Mouse (Mus musculus): Measurements from ENCODE around the gene Pigyl. TPM values are rescaled to one million over a fixed set of nuclear protein-coding genes. Genes with fewer than 3 reads are reported as not detected.
A peak's percentile ranks its signal among the peaks of the same experiment; 100 is the strongest.

Gene Pigyl
- polyA plus RNA-seq, 1 experiment, result 62.4 TPM

- TF ChIP-seq POLR2A (IDR thresholded peaks at IDR 0.05; ENCODE audit: borderline replicate concordance, extremely low read depth, insufficient read depth, insufficient read length, poor library complexity, severe bottlenecking), result no peak
- no peak for TF ChIP-seq CTCF (IDR thresholded peaks at IDR 0.05; ENCODE audit: borderline replicate concordance, extremely low read depth, insufficient read depth, insufficient read length)
These were observed 6.3 kb downstream of the Pigyl start for GRCm38 (mm10) chr9:22162912-22163311.

GRCm38 (mm10) chr9:22164711-22165668 lies 8.3 kb downstream of the Pigyl start:
- DNase-seq (ENCODE audit: low read depth), result peak; percentile 83
- TF ChIP-seq POLR2A (IDR thresholded peaks at IDR 0.05; ENCODE audit: borderline replicate concordance, extremely low read depth, insufficient read depth, insufficient read length, poor library complexity, severe bottlenecking) (peak; percentile 67; the same call in 1 of the 2 replicates), CTCF (IDR thresholded peaks at IDR 0.05; ENCODE audit: borderline replicate concordance, extremely low read depth, insufficient read depth, insufficient read length) (no peak)

More at GRCm38 (mm10) chr9:22162912-22163311, 6.3 kb downstream of the Pigyl start:
- no peak for DNase-seq (ENCODE audit: low read depth)

- no peak for TF ChIP-seq POLR2A (IDR thresholded peaks at IDR 0.05; ENCODE audit: borderline replicate concordance, extremely low read depth, insufficient read depth, insufficient read length, poor library complexity, severe bottlenecking)
- no peak for TF ChIP-seq CTCF (IDR thresholded peaks at IDR 0.05; ENCODE audit: borderline replicate concordance, extremely low read depth, insufficient read depth, insufficient read length)
- DNase-seq (ENCODE audit: low read depth), result no peak
These were observed 9.3 kb downstream of the Pigyl start for GRCm38 (mm10) chr9:22165964-22166363.

DNA sequence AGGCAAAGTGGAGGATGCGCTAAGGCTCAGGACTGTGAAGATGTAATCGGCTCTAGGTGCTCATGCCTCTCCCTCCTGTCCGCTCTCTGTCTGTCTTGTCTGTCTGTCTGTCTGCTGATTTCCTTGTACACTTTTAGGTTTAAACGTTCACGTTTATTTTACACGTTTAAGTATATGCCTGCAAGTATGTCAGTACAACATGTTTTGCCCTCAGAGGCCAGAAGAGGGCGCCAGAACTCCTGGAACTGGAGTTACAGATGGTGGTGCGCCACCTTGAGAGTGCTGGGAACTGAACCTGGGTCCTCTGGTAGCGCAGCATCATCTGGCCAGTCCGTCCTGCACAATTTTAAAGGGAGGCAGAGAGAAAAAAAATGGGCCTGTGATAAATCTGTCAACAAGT lies 10.0 kb downstream of the Pigyl start:
- DNase-seq (ENCODE audit: low read depth), result no peak

GRCm38 (mm10) chr9:22167751-22168150 lies 11.1 kb downstream of the Pigyl start:
- TF ChIP-seq POLR2A (IDR thresholded peaks at IDR 0.05; ENCODE audit: borderline replicate concordance, extremely low read depth, insufficient read depth, insufficient read length, poor library complexity, severe bottlenecking) (no peak), CTCF (IDR thresholded peaks at IDR 0.05; ENCODE audit: borderline replicate concordance, extremely low read depth, insufficient read depth, insufficient read length) (no peak)
- no peak for DNase-seq (ENCODE audit: low read depth)

More for the DNA sequence above, 10.0 kb downstream of the Pigyl start:
- TF ChIP-seq POLR2A (IDR thresholded peaks at IDR 0.05; ENCODE audit: borderline replicate concordance, extremely low read depth, insufficient read depth, insufficient read length, poor library complexity, severe bottlenecking) (no peak), CTCF (IDR thresholded peaks at IDR 0.05; ENCODE audit: borderline replicate concordance, extremely low read depth, insufficient read depth, insufficient read length) (no peak)

DNA sequence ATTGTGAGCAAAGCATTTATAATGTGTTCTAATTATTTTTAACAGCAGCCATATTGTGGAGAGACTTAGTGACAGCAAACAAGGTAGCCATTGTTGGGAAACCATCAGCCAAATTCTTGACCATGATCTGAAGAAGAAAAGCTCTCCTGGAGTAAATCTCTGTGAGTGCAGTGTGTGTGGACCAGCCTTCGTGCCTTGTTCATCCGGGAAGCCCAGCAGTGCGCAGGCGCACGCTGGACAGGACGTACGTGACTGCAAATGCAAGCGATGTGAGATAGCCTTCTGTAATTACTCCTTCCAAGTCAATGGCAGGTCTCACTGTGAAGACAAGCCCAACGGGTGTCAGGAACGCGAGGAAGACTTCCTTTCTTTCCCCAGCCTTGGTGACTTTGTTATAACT lies 12.7 kb downstream of the Pigyl start:
- TF ChIP-seq POLR2A (IDR thresholded peaks at IDR 0.05; ENCODE audit: borderline replicate concordance, extremely low read depth, insufficient read depth, insufficient read length, poor library complexity, severe bottlenecking) (no peak), CTCF (IDR thresholded peaks at IDR 0.05; ENCODE audit: borderline replicate concordance, extremely low read depth, insufficient read depth, insufficient read length) (no peak)
- no peak for DNase-seq (ENCODE audit: low read depth)

DNA sequence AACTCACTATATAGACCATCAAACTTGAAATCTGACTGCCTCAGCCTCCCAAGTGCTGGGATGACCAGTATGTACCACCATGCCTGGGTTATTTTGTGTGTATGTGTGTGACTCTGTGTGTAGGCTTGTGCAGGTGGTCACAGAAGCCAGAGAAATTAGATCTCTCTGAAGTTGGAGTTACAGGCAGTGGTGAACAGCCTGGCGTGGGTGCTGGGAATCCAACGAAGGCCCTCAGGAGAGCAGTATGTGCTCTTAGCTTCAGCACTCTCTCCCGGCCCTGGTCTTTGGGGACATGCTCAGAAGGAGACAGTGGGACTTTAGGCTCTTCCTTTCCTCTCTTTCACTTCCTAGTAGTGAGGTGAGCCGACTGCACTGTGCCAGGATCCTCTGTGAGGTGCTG lies 15.7 kb downstream of the Pigyl start:
- TF ChIP-seq POLR2A (IDR thresholded peaks at IDR 0.05; ENCODE audit: borderline replicate concordance, extremely low read depth, insufficient read depth, insufficient read length, poor library complexity, severe bottlenecking) (no peak), CTCF (IDR thresholded peaks at IDR 0.05; ENCODE audit: borderline replicate concordance, extremely low read depth, insufficient read depth, insufficient read length) (no peak)
- no peak for DNase-seq (ENCODE audit: low read depth)

GRCm38 (mm10) chr9:22188025-22188611 lies 31.5 kb downstream of the Pigyl start, which contains the start of gene Zfp872:
TSS of gene Zfp872 (plus strand) at chr9:22188090.
- TF ChIP-seq POLR2A (IDR thresholded peaks at IDR 0.05; ENCODE audit: borderline replicate concordance, extremely low read depth, insufficient read depth, insufficient read length, poor library complexity, severe bottlenecking) (no peak), CTCF (IDR thresholded peaks at IDR 0.05; ENCODE audit: borderline replicate concordance, extremely low read depth, insufficient read depth, insufficient read length) (no peak)
- DNase-seq (ENCODE audit: low read depth), result peak; percentile 80

DNA sequence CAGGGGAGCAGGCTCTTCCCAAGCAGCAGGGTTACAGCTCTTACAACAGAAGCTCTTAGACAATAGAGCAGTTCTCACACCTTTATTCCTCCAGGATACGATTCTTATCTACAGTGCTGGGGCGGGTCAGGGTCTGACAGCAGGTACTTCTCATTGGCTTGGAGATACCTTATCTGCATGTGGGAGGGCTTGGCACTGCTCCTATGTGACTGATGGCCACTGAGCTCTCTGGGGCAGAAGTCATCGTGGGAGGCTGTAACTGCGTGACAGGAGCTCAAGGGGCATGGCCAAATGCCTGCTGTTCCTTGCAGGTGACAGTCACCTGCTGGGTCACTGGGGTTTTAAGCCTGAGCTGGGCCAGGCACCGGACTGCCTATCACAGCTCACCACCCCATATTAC lies 39.8 kb downstream of the Pigyl start:
- TF ChIP-seq CTCF (IDR thresholded peaks at IDR 0.05; ENCODE audit: borderline replicate concordance, extremely low read depth, insufficient read depth, insufficient read length) (no peak), POLR2A (IDR thresholded peaks at IDR 0.05; ENCODE audit: borderline replicate concordance, extremely low read depth, insufficient read depth, insufficient read length, poor library complexity, severe bottlenecking) (no peak)
- no peak for DNase-seq (ENCODE audit: low read depth)

Other genes with a start within 250 kb of the Pigyl start
- gene Rab3d, start 238.7 kb upstream of the Pigyl start, polyA plus RNA-seq (2012; rRNA removed), result 23.3 and 34.1 TPM in 2 replicates
- 15.7 and 16.1 TPM in 2 replicates for gene Ccdc159, start 229.4 kb upstream of the Pigyl start, polyA plus RNA-seq (2012; rRNA removed)
- 28.6 and 46.8 TPM in 2 replicates for gene Tmem205, start 229.3 kb upstream of the Pigyl start, polyA plus RNA-seq (2012; rRNA removed)
- 179 and 182 TPM in 2 replicates for gene Plppr2, start 219.8 kb upstream of the Pigyl start, polyA plus RNA-seq (2012; rRNA removed)
- gene Swsap1, start 201.1 kb upstream of the Pigyl start, polyA plus RNA-seq (2012; rRNA removed), result 7.3 and 8.7 TPM in 2 replicates
- 2.1 and 2.3 TPM in 2 replicates for gene Epor, start 193.3 kb upstream of the Pigyl start, polyA plus RNA-seq (2012; rRNA removed)
- gene Rgl3, start 167.4 kb upstream of the Pigyl start, polyA plus RNA-seq (2012; rRNA removed), result 1.8 and 2.3 TPM in 2 replicates
- 5.2 and 6.7 TPM in 2 replicates for gene Ccdc151, start 154.2 kb upstream of the Pigyl start, polyA plus RNA-seq (2012; rRNA removed)
- gene Prkcsh, start 154.0 kb upstream of the Pigyl start, polyA plus RNA-seq (2012; rRNA removed), result 121 and 126 TPM in 2 replicates
- 203 and 265 TPM in 2 replicates for gene Elavl3, start 104.8 kb upstream of the Pigyl start, polyA plus RNA-seq (2012; rRNA removed)
- not detected in 2 replicates for gene Gm49318, start 85.6 kb upstream of the Pigyl start, polyA plus RNA-seq (2012; rRNA removed)
- 49.1 and 62.1 TPM in 2 replicates for gene Zfp653, start 85.5 kb upstream of the Pigyl start, polyA plus RNA-seq (2012; rRNA removed)
- 51.3 and 57.7 TPM in 2 replicates for gene Ecsit, start 71.4 kb upstream of the Pigyl start, polyA plus RNA-seq (2012; rRNA removed)
- gene Cnn1, start 57.6 kb upstream of the Pigyl start, polyA plus RNA-seq (2012; rRNA removed), result 0.35 and 0.55 TPM in 2 replicates
- gene Elof1, start 39.7 kb upstream of the Pigyl start, polyA plus RNA-seq (2012; rRNA removed), result 138 and 193 TPM in 2 replicates
- 1.2 and 1.4 TPM in 2 replicates for gene Acp5, start 21.1 kb upstream of the Pigyl start, polyA plus RNA-seq (2012; rRNA removed)
- gene Zfp872, start 31.2 kb downstream of the Pigyl start, polyA plus RNA-seq (2012; rRNA removed), result 0.03 and 0.15 TPM in 2 replicates
- gene Zfp809, start 68.9 kb downstream of the Pigyl start, polyA plus RNA-seq (2012; rRNA removed), result 6.2 and 8.6 TPM in 2 replicates
- 3.8 and 4.5 TPM in 2 replicates for gene Zfp599, start 103.0 kb downstream of the Pigyl start, polyA plus RNA-seq (2012; rRNA removed)
- gene Zfp810, start 150.8 kb downstream of the Pigyl start, polyA plus RNA-seq (2012; rRNA removed), result 36.4 and 37.1 TPM in 2 replicates
- 8.0 and 9.1 TPM in 2 replicates for gene Anln, start 232.3 kb downstream of the Pigyl start, polyA plus RNA-seq (2012; rRNA removed)